Mouse (Mus musculus): ENCODE data around the gene Tmem178. TPM values are rescaled to one million over a fixed set of nuclear protein-coding genes. Genes with fewer than 3 reads are reported as not detected.

Gene Tmem178
- polyA plus RNA-seq (2017; shearing (Covaris generic)): not detected

DNA sequence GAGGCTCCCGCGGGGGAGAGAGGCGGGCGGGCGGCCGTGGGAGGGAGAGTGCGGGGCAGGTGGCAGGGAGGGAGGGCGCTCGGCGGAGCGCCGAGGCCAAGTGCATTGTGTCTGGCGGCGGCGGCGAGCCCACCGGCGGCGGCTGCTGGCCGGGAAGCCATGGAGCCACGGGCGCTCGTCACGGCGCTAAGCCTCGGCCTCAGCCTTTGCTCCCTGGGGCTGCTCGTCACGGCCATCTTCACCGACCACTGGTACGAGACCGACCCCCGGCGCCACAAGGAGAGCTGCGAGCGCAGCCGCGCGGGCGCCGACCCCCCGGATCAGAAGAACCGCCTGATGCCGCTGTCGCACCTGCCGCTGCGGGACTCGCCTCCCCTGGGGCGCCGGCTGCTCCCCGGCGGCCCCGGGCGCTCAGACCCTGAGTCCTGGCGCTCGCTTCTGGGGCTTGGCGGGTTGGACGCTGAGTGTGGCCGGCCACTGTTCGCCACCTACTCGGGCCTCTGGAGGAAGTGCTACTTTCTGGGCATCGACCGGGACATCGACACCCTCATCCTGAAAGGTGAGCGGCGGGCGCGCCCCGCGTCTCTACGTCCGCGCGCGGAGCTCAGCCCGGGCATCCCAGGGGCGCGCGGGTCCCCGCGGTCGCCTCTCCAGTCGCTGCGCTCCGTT lies at the start of gene Tmem178:
Tmem178 (plus strand) TSS at position 103 of the 669 bp plus-strand sequence.

Other genes starting within 250 kb of the Tmem178 start
- gene Map4k3, start 216.1 kb upstream of the Tmem178 start, polyA plus RNA-seq (2017; shearing (Covaris generic)): 2.6 TPM
- gene Thumpd2, start 120.5 kb downstream of the Tmem178 start, polyA plus RNA-seq (2017; shearing (Covaris generic)): 15.4 TPM